Mouse (Mus musculus): ENCODE data around the gene Atp6v0a1.

Atp6v0a1 gene

DNA sequence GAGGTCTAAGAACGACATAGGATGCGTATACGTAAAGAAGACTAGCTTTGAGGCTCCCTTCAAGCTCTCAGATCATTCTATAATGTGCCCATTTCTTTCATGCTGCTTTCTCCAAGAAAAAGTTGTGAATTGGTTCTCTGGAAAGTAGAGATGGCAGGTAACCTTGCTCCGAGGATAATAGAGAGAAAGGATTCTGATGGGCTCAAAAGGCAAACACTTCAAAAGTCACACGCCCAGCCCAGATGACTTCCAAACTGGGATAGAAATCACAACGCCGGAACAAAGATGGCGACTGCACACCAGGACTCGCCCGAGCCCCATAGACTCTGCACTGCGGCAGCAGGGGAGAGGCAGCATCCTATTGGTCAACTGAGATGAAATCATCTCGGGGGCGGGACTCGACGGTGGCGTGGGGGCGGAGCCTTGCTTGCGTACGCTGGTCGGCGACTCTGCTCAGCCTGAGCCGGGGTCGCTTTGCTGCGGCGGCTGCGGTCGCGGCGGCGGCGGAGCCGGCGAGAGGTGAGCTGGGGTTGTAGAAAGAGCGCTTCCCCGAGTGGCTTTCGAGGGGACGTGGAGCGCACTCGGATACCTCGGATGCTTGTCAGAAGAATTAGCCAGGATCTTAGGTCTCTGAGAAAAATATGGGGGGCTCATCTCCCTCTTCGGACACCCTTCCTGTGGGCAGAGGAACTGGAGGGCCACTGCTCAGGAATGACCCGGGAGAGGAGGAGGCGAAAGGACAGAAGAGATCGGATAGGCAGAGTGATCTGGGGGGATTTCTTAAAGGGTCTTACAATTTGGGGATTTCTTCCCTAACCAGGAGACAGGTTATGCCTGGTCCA lies at the start of gene Atp6v0a1:
Gene Atp6v0a1 (plus strand): TSS at position 407 of the 842 bp plus-strand sequence.
- DNase-seq, result peak; percentile 98

GRCm38 (mm10) chr11:100959464-100959810 lies 49.8 kb upstream of the Atp6v0a1 start:
- peak; percentile 80 for DNase-seq

- peak; percentile 35 for DNase-seq
These were observed 49.4 kb upstream of the Atp6v0a1 start for GRCm38 (mm10) chr11:100959826-100960225.

DNA sequence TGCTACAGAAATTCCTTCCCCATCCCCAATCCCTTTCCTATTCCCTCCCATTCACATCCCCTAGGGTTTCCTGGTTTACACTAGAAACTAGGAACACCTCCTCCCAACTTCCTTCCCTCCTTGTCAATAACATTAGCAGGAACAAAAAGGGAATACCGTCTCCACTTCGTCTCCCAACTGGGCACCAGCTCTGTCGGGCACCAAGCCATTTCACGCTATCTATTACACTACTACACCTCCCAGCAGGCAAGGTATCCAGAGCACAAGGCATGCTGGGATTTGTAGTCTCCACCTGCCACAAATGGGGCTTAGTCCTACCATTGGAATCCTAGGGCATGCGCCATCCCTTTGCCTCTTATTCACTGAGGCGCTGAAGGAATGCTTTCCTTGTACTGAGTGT lies 48.7 kb upstream of the Atp6v0a1 start:
- peak; percentile 82 for DNase-seq

DNA sequence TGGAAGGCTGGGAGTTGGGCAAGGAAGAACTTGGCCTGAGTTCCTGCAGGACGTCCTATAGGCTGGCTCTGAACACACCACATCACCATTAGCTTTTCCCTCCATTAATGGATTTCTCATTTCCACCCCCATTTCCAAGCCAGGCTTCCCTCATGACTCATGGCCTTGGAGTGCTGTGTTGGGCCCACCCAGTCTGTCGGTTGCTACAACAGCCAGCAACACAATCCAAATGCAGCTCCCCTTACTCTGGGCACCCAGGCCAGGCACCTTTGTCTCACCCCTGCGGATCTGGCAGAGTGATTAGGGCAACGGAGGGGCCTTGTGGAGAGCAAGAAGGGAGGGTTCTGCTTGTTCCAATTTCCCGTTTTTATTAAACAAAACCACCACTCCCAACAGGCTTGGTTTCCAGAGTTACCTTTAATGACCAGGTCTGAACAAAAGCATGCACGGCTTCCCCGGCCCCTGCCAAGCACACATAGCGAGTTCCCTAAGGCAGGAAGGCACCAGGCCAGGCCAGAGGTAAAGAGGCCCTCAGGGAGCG lies 46.8 kb upstream of the Atp6v0a1 start:
- DNase-seq, result no peak

DNA sequence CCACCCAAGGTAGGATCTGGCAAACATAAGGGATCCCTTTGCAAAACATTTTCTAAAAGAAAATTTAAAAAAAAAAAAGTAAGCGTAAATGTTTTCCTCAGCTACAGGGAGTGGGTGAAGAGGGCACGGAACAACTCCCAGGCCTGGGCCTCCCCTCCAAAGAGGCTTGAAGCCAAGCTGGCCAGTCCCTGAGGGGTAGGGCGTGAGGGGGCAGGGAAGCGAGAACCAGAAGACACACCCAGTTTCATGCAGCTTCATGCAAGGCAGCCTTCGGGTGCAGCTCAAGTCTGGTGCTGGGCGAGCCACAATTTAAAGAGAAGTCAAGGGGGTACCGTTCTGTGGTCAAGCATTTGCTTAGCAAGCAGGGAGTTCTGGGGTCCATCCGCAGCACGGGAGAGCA lies 45.6 kb upstream of the Atp6v0a1 start:
- no peak for DNase-seq

GRCm38 (mm10) chr11:100964180-100964579 lies 45.1 kb upstream of the Atp6v0a1 start:
- DNase-seq, result no peak

- no peak for DNase-seq
These were observed 44.2 kb upstream of the Atp6v0a1 start for GRCm38 (mm10) chr11:100964901-100965542.

GRCm38 (mm10) chr11:100965760-100966159 lies 43.5 kb upstream of the Atp6v0a1 start:
- DNase-seq, result no peak

DNA sequence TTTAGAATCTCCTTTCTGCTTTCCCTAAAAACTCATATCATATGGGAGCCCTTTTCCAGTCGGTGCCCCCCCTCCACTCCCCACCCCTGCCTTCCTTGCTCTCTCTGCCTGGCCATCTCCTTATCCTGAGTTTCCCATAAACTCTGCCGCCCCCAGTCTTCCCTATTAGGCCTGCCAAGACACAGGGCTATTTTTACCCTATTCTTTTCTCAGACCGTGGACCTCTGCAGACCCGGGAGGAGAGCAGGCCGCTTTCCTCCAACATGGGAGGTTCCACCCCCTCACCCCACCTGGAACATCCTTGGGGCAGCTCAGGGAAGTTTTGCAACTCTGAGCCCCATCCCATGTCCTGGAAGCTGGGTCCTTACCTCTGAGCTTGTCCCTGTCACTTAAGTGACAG lies 41.9 kb upstream of the Atp6v0a1 start:
- DNase-seq, result no peak

DNA sequence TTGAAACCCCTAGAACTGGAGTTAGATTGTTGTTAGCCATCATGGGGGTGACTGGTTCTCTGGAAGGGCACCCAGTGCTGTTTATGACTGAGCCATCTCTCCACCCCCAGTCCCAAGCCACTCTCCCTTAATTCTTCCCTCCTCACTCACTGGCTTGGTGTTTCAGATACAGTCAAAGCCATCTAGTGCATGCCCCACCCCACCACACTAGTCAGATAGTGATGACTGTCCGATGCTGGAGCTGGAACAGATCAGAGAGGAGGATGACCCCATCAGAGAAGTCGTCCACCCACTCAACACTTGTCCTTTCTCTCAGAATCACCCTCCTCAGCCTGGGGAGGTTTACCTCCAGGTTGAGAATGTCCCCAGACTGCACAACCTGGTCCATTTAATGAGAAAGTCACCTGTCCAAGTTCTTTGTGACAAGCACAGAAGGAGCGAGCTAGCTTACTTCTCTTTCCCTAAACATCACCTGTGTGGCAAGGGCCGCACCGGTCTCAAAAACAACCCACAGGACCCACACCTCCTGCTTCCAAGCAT lies 41.3 kb upstream of the Atp6v0a1 start:
- DNase-seq, result no peak

- no peak for DNase-seq
These were observed 40.8 kb upstream of the Atp6v0a1 start for GRCm38 (mm10) chr11:100968501-100968900.

- no peak for DNase-seq
These were observed 40.0 kb upstream of the Atp6v0a1 start for GRCm38 (mm10) chr11:100969189-100969743.

DNA sequence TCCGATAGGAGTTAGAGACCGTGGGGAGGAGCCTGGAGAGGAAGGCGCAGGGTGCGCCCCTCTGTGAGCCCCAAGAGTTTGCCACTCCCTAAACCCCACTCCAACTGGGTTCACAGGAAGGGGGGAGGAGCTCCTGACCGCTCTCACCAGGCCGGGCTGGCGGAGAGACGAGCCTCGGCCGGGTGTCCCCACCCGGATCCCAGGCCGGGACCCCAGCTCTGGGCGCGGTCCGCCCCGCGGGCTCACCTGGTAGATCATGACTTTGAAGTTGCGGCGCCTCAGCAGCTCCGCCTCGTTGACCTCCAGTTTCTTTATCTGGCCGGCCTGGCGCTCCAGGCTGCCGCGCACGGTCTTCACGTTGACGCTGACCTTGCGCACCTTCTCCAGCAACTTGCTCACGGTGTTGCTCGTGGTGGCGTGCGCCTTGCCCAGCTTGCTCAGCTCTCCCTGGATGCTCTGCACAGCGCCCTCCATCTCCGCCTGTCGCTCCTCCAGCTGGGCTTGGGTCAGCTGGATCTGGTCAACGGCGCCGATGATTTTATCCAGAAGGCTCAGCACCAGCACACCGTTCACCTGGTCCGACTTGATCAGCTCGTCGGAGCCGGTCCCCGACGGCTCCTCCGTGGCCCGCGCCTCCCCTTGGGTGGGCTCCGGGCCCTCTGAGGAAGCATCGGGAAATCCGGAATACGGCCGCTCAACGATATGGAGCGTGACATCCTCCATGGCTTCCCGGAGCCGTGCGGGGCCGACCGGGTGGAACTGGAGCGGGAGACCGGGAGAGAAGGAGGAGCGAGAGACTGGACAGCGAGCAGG lies 39.3 kb upstream of the Atp6v0a1 start:
- peak; percentile 67 for DNase-seq

GRCm38 (mm10) chr11:100970557-100970937 lies 38.7 kb upstream of the Atp6v0a1 start, which contains the start of gene Cavin1:
Gene Cavin1 (minus strand): TSS chr11:100970887.
- DNase-seq, result peak; percentile 96

- no peak for DNase-seq
These were observed 37.8 kb upstream of the Atp6v0a1 start for GRCm38 (mm10) chr11:100971455-100971854.

DNA sequence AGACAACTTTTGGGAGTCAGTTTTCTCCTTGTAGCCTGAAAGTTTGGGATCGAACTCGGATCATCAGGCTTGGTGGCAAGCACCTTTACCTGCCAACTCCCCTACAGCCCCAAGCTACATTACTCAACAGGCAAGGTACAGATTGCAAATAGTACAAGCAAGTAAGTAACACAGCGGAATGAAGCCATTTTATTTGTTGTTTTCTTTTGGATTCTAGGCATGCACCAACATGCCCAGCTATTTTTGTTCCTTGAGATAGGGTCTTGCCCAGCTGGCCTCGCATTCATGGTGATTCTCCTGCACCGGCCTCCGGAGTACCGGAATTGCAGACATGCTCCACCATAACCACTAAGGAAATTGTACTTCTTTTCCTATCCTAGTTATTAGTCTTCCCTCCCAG lies 36.0 kb upstream of the Atp6v0a1 start:
- DNase-seq, result no peak

DNA sequence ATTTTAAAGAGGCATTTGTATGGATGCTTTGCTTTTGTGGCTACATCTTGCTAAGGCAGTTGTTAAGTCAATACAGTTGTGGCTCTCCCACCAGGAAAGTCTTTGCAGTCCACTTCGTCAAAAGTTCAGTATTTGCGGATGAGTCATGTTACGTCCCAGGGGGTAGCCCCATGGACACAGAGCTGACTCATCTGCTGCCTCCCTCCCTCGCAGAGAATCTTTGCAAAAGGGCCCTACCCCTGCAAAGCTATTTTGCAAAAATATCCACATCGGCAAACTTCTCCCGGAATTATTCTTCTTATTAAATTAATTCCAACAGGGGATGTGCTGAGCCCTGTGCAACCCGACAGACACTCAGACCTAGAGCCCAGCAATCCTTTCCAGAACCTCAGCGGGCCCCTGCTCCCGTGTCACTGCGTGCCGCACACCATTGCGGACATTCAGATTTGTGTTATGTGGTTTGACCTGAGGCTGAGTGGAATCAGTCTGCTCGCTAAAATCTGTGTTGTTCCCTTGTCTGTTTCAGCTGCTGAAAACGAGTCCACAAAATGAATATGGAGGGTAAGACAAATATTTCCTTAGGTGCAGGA lies 34.8 kb upstream of the Atp6v0a1 start:
- DNase-seq, result no peak

GRCm38 (mm10) chr11:100975241-100975640 lies 34.0 kb upstream of the Atp6v0a1 start:
- no peak for DNase-seq

- peak; percentile 76 for DNase-seq
These were observed 29.4 kb upstream of the Atp6v0a1 start for GRCm38 (mm10) chr11:100979887-100980286.

DNA sequence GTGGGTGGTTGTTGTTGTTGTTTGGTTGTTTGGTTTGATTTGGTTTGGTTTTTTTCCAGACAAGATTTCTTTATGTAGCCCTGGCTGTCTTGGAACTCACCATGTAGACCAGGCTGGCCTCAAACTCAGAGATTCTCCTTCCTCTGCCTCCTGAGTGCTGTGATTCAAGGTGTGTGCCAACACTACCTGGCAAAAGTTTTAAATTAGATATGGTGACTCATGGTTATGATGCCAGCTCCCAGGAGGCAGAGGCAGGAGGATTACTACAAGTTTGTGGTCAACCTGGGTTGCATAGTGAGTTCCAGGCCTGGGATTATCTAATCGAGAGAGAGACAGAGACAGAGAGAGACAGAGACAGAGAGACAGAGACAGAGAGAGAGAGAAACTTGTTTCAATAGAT lies 28.8 kb upstream of the Atp6v0a1 start:
- DNase-seq, result no peak

- DNase-seq, result no peak
These were observed 28.0 kb upstream of the Atp6v0a1 start for GRCm38 (mm10) chr11:100981236-100981635.

All from kidney, postnatal 14 days (tissue).